ENCODE assay signal across 9 mouse cellular contexts in genomic region chr1:161735465-161736046, GRCm38 (mm10). TPM values are rescaled to one million over a fixed set of nuclear protein-coding genes. Genes with fewer than 3 reads are reported as not detected.
DNase-seq lines count a peak whose midpoint lies in the region; ATAC-seq and TF ChIP-seq lines count a peak whose summit lies in the region.
"Had no signal": no experiment of that assay in that cellular context is flagged by ENCODE, and none has a peak within 500 bp of the region (broad histone marks: within the 10 kb centered on the region; RNA-seq: fewer than 3 reads in every experiment).

No protein-coding gene starts in this region.

- no peaks in the 10 kb centered on the region for H3K9me3 ChIP-seq in forebrain, postnatal 0 days (ENCODE audit: low read length)
- no peaks in the 10 kb centered on the region for H3K9me3 ChIP-seq in forebrain, embryonic 10.5 days
- H3K9me3 ChIP-seq in lung, postnatal 0 days (ENCODE audit: low read length), result no peaks in the 10 kb centered on the region

- WGBS in forebrain, postnatal 0 days, result 66% methylated on average over 11 of the region's 11 CpGs
- WGBS in forebrain, embryonic 10.5 days, result 68% methylated on average over 11 of the region's 11 CpGs
- WGBS in lung, postnatal 0 days, result 53% methylated on average over 11 of the region's 11 CpGs

- no peak overlapping the region for H3K27ac ChIP-seq in forebrain, postnatal 0 days (ENCODE audit: low read depth, low read length)
- H3K27ac ChIP-seq in forebrain, embryonic 10.5 days, result no peak overlapping the region
- H3K27ac ChIP-seq in lung, postnatal 0 days (ENCODE audit: low read length), result no peak overlapping the region

- TF ChIP-seq EP300 in lung, postnatal 0 days (IDR thresholded peaks at IDR 0.05), result no peak

- no peak overlapping the region for H3K9ac ChIP-seq in forebrain, postnatal 0 days
- H3K9ac ChIP-seq in lung, postnatal 0 days (replicated peaks; ENCODE audit: low read depth), result no peak overlapping the region

- H3K4me1 ChIP-seq in forebrain, postnatal 0 days (ENCODE audit: insufficient read depth), result no peaks in the 10 kb centered on the region
- H3K4me1 ChIP-seq in forebrain, embryonic 10.5 days, result no peaks in the 10 kb centered on the region
- no peaks in the 10 kb centered on the region for H3K4me1 ChIP-seq in lung, postnatal 0 days (ENCODE audit: insufficient read depth, low read depth, low read length)

- no peak for ATAC-seq in forebrain, postnatal 0 days
- no peak for ATAC-seq in lung, postnatal 0 days

- peak; percentile 60 for TF ChIP-seq CTCF in forebrain, postnatal 0 days (IDR thresholded peaks at IDR 0.05; ENCODE audit: low read depth)
- peak; percentile 53 for TF ChIP-seq CTCF in lung, postnatal 0 days (IDR thresholded peaks at IDR 0.05)

- H3K4me3 ChIP-seq in forebrain, postnatal 0 days (ENCODE audit: low read depth, low read length), result no peak overlapping the region
- H3K4me3 ChIP-seq in forebrain, embryonic 10.5 days, result no peak overlapping the region
- no peak overlapping the region for H3K4me3 ChIP-seq in lung, postnatal 0 days (ENCODE audit: low read depth, low read length)

- H3K4me2 ChIP-seq in forebrain, postnatal 0 days (ENCODE audit: low read depth), result no peak overlapping the region
- H3K4me2 ChIP-seq in lung, postnatal 0 days (replicated peaks; ENCODE audit: low read depth, low read length), result no peak overlapping the region

- DNase-seq in forebrain, postnatal 0 days, result peak; percentile 40
- no peak for DNase-seq in forebrain, embryonic 10.5 days (ENCODE audit: extremely low spot score, low spot score)
- peak; percentile 23 for DNase-seq in right cerebral cortex, postnatal 4 days
- no peak for DNase-seq in right cerebral cortex, adult 2 months (ENCODE audit: low spot score in 2 of 2)
- no peak for DNase-seq in lung, postnatal 0 days (ENCODE audit: low spot score)
- peak; percentile 58 to 66 for DNase-seq in thymus, postnatal 36 days
- no peak for DNase-seq in left cerebral cortex, adult 11 months (ENCODE audit: low spot score)
- DNase-seq in adrenal gland, postnatal 4 days (ENCODE audit: low spot score in 2 of 2), result no peak

- no peaks in the 10 kb centered on the region for H3K36me3 ChIP-seq in forebrain, postnatal 0 days (ENCODE audit: insufficient read depth)
- H3K36me3 ChIP-seq in forebrain, embryonic 10.5 days (replicated peaks), result no peaks in the 10 kb centered on the region
- no peaks in the 10 kb centered on the region for H3K36me3 ChIP-seq in lung, postnatal 0 days (ENCODE audit: insufficient read depth, low read length)

- H3K27me3 ChIP-seq in forebrain, postnatal 0 days (ENCODE audit: insufficient read depth, low read length), result no peaks in the 10 kb centered on the region
- no peaks in the 10 kb centered on the region for H3K27me3 ChIP-seq in forebrain, embryonic 10.5 days (ENCODE audit: poor library complexity, severe bottlenecking)
- no peaks in the 10 kb centered on the region for H3K27me3 ChIP-seq in lung, postnatal 0 days (replicated peaks; ENCODE audit: insufficient read depth, low read length)

RNA-seq across cellular contexts. Expression of gene Fasl, which starts 52.7 kb away (rescaled TPM):
- total RNA-seq in forebrain, postnatal 0 days (2014; rRNA removed), result 0.10 and 0.15 TPM in 2 replicates
- polyA plus RNA-seq in forebrain, postnatal 0 days (2015; fragmentation: Nextera tagmentation; extraction: Ambion mirVana), result not detected in 2 replicates
- not detected in 2 replicates for polyA plus RNA-seq in forebrain, embryonic 10.5 days (2016; fragmentation: Nextera tagmentation; extraction: Ambion mirVana)
- polyA plus RNA-seq in lung, postnatal 0 days (2015; fragmentation: Nextera tagmentation; extraction: Ambion mirVana), result 0.10 and 0.11 TPM in 2 replicates
- total RNA-seq in adrenal gland, postnatal 4 days (2021), result not detected
- polyA plus RNA-seq: intestine, embryonic 14.5 days had no signal

Comparison
In these comparisons a context has a peak if more than half of its experiments do, and no peak if none do; other contexts are left out.
1. DNase-seq: peak in forebrain, postnatal 0 days (single experiment), right cerebral cortex, postnatal 4 days (single experiment) and thymus, postnatal 36 days (2 of 2); none in forebrain, embryonic 10.5 days (single experiment), right cerebral cortex, adult 2 months (0 of 2), lung, postnatal 0 days (single experiment), left cerebral cortex, adult 11 months (single experiment) and adrenal gland, postnatal 4 days (0 of 2).